Mouse (Mus musculus) lung, postnatal 36 days (tissue): Measurements from ENCODE around the gene Ubash3b.

ENCODE experiments used
- DNase-seq: peaks from one replicate; pipeline ENCODE4 v3.0.0; 2022; ENCODE audit warnings: mixed read lengths

Ubash3b gene

GRCm38 (mm10) chr9:41084191-41084901, 77.2 kb downstream of the Ubash3b start:
- DNase-seq: no peak

DNA sequence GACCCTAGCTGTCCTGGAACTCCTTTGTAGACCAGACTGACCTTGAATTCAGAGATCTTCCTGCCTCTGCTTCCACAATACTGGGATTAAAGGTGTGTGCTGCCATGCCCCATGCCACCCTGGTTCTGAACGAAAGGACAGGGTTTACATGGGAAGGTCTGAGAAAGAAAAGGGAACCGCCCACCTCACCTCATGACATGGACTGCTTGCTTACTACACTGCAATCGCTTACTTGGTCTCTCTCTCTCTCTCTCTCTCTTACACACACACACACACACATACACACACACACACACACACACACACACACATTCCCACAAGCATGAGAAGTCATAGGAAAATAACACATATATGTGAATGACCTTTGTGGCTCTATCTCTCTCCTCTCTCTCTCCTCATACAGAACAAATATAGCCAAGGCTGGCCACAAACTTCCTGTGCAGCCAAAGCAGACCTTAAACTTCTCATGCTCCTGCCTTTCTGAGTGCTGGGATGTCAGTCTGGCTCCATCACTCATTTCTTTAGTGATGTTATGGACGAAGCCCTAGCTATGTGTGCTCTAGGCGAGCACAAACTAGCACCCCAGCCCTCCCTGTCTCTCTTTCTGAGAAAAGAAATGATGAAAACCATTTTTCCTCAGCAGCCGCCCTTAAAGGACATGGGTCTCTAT, 78.0 kb downstream of the Ubash3b start:
- peak; percentile 39 for DNase-seq

DNA sequence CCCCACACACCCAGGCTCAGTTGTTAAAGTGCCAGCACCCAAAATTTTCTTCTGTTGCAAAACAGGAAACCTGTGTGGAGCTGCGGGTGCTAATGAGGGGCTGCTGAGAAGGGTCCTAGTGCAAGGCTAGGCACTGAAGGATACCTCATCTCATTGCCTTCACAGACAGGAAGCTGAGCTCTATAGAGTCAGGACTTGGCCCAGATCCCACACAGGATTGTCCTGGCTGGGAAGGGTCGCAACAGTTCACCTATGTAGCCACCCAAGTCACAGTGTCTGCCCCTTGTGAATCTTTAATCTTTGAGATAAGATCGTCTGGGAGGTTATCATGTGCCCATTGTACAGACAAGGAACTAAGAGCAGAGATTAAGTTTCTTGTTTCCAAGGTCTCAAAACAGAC, 78.6 kb downstream of the Ubash3b start:
- no peak for DNase-seq

DNA sequence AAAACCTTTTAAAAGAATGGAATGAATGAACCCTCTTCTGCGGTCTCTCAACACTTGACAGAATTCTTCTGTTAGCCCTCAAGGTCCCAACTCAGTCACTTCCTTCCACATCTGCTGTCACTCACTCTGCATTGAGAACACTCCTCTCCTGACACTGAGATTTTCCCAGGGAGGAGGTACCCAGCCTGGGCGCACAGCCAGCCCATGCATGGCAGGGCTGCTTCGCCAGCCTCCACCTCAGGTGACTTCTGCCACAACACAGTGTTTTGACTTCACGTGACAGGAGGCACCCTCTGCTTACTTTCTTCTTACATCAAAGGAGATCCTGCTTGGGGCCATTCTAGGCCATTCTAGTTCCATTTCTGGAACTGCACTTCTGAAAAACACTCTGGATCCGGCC, 80.6 kb downstream of the Ubash3b start:
- peak; percentile 33 for DNase-seq

DNA sequence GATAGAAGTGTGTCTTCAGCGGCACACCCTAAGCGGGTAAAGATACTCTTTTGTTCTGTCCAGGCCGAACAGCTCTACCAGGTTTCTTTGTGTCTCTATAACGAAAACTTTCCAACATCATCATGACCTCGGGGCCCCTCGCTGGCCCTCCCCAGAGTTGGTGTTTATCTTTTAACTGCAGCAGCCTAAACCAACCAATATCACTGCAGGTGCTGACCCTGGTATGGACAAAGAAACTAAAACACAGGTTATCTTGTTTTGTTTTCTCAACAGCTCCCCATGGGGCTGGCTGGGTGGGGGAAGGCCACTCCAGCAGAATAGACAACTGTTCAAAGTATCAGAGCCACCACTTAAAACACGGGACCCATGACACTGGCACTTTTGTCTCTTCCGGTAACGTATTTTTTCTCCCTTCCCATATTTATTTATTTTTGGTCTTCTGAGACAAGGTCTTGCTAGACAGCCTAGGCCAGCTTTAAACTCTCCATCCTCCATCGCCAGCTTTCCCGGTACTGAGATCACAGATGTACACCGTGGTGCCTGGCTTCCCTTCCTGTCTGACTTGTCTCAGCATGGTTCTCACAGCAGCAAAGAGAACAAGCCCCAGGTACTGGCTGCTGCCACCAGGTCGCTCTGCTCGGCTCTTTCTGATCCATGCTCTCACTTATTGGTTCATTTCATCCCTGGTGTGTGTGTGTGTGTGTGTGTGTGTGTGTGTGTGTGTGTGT, 81.9 kb downstream of the Ubash3b start:
- no peak for DNase-seq

DNA sequence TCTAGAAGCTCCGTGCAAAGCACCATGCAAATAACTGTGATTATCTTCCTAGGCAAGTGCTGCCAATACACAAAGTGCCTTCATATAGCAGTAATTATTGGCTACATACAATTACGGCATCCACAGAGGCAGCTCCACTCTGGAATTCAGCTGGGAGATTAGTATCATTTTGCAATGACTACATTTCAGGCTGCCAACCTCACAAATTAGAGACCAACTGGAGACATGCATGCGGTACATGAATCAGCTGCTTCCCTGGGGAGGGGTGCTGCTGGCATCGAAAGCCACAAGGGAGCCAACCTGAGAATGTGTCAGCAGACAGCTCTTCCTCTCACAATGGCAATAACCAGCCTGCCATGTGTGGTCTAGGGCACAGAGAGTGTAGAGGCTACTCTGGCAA, 83.3 kb downstream of the Ubash3b start:
- no peak for DNase-seq

DNA sequence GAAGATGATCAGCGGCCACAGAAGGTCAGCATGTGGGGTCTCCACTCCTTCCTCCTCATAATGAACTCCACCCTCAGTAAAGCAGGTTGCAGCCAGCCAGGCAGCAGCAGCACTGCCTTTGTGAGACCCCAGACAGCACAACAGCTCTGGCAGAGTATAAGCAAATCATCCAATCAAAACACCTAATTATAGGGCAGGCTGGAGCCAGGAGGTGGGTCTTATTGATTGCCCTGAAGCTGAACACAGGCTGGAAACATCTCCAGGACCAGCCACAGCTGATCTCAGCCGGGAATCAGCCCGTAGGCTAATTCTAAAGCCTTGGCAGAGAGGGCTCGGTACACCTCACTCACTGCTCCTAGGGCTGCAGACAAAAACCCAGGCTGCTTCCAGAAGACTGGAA, 85.3 kb downstream of the Ubash3b start:
- DNase-seq: no peak

DNA sequence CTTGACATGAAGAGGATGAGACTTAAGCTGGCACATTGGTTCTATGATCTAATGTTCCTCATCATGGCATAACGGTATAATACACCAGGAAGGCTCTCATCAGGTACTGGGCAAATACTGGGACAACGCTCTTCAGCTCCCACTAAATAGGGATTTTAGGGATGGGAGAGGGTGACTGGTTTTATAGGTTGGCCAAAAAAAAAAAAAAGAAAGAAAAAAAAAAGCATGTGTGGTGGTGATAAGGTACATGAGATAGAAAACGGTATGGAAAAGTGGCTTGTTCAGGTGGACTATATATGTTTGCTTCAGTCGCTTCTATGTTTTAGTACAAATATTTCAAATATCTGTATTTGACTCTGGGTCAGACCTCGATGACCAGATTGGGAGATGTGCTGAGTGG, 86.0 kb downstream of the Ubash3b start:
- DNase-seq: no peak

- peak; percentile 67 for DNase-seq
Observed at GRCm38 (mm10) chr9:41073196-41074009, 88.1 kb downstream of the Ubash3b start.

- DNase-seq: peak; percentile 59
Observed at GRCm38 (mm10) chr9:41072786-41073185, 88.7 kb downstream of the Ubash3b start.

- DNase-seq: peak; percentile 61
Observed at GRCm38 (mm10) chr9:41071906-41072511, 89.5 kb downstream of the Ubash3b start.

- peak; percentile 50 for DNase-seq
Observed at GRCm38 (mm10) chr9:41070761-41071181, 90.7 kb downstream of the Ubash3b start.

DNA sequence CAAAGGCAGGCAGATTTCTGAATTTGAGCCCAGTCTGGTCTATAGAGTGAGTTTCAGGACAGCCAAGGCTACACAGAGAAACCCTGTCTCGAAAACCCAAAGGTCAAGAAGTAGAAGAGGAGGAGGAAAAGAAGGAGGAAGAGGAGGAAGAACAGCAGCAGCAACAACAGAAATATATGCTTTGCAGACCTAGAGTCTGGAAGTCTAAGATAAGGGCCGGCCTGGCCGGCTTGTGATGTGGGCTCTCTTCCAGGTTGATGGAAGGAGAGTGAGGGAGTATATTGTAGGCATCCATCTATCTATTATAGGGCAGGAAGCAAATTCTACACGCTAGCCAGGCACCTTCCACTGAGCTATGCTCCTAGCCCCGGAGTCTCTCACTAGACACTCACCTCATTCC, 92.0 kb downstream of the Ubash3b start:
- DNase-seq: no peak

DNA sequence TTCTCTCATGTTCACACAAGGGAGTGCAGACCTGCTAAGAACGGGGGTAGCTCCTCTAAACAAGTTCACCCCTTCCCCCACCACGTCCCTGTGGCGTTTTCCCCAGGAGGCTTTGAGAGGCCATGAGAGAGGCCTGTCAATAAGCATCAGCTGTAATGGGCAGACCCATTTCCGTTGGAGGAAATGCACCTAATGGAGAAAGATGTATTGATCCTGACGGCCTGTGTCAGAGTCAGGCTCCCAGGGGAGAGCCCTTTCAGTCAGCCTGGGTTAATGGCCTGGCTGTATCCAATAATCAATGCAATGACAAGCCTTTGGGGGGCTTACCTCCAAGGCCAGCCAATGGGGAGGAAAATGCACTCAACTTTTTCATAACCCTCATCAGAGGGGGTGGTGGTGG, 100.1 kb downstream of the Ubash3b start:
- DNase-seq: no peak

DNA sequence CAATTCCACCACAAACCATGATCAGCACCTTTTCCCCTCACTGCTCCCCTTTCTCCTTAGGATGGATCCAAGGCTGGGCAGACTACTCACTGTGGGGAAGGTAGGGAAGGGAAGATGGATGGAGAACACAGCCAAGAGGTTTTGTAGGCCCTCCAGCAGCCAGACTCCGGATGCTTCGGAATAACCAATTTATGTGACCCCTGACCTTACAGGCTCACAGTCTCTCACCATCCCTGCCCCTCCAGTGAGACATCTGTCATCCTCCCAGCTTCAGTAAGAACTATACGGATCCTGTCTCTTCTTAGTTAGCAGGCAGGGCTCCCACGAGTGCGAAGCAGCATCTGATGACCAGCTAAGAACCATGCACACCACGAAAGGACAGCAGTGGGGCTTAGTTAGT, 100.9 kb downstream of the Ubash3b start:
- DNase-seq: no peak

- DNase-seq: no peak
Observed at GRCm38 (mm10) chr9:41058765-41059535, 102.5 kb downstream of the Ubash3b start.

DNA sequence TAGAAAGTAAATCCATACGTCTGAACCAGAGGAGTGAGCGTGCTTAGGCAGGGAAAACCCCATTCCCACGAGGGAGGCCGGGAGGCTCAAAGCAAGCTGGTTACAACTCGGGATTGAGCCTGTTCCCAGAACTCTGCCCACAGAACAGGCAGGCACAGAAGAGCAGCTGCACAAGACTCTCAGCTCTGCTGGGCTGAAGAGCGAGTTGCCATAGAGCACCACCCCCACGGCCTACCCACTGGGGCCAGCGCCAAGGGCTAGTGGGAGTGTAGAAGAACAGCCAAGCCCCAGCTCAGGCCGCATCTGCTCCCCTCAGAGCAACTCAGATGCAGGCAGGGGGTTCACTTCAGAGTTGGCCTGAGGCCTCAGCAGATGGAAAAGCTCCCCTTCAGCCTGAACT, 107.3 kb downstream of the Ubash3b start:
- DNase-seq: no peak

- DNase-seq: no peak
Observed at GRCm38 (mm10) chr9:41053478-41053877, 108.0 kb downstream of the Ubash3b start.

DNA sequence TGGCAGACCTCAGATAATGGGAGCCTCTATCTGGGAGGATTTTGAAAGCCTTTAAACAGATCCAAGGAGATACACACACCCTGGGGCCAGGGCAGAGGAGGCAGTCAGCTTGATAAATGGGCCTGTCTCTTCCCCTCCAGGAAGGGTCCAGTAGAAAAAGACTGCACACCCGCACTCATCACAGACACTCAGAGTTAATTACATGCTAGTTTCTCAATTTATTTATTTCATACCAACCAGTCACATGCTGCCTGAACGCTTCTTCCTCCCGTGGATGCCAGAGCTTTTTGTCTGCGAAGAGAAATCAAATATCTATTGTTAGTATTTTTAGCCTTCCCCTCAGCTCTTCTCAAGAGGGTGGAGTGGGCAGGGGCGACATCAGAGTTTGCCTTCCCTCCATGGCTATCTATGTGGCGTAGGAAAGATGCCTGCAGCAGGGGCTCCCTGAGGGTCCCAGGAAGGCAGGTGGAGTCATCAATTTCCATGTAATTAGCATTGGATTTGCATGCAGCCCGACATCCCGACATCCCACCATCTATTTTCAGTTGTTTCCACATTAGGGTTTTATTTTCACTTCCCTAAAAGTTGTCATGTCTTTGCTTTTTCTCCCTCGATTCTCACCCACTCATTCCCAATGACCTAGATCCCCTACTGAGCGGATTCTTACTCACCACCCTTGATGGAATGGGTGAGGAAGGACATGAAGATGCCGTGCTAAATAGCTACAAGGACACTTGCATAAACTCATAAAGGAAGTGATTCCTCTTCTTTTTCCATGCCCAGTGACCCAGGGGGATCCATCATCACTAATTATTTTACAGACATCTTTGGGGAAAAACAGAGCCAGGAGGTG, 110.2 kb downstream of the Ubash3b start:
- DNase-seq: no peak

DNA sequence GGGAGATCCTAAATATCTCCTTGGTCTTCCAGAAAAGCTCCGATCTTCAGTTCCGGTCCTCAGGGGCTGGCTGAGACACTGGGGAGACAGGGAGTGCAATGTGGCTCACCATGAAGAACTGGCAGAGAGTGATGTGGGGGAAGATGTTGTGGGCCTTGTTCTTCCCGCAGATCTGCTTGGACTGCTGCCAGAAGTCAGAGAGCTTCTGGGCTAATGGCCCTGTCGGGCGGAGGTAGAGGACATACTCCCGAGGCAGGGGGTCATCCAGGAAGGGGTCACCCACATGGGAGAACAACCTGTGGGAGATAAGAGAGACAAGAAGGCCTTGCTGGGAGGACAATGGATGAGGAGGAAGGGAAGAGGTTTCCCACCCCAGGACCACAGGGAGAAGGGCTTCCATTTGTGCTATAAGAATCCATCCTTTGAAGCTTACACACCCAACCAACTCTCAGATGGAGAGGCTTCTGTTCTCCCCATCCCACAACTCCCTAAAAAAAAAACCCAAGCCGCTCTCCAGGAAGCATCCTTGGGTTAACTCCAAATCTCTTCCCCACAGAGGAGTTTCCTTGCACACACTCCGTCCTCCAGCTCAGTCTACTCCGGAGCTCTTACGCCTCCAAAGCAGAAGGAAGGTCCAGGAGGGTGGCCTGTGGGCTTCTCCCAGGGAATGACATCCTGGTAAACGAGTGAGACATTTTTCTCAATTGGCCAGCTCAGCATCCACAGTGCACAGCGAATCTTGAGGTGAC, 111.0 kb downstream of the Ubash3b start:
- DNase-seq: no peak
